Mouse (Mus musculus) testis, adult 2 months (tissue): ENCODE measurements around the gene Capzb.

Experiments used
- CTCF ChIP-seq: fragments of 200-500 bp; IDR thresholded peaks from 2 replicates; pipeline ENCODE4 v1.5.1; 2012; ENCODE audit warnings: low read depth, mild to moderate bottlenecking, inconsistent platforms, low read length, moderate library complexity; ENCODE audit not compliant: control insufficient read depth, insufficient read depth, insufficient replicate concordance
- POLR2A ChIP-seq: fragments of 200-500 bp; IDR thresholded peaks from 2 replicates; pipeline ENCODE4 v1.6.1; 2012; ENCODE audit warnings: low read depth, mild to moderate bottlenecking, inconsistent platforms, low read length, moderate library complexity; ENCODE audit not compliant: control insufficient read depth

DNA sequence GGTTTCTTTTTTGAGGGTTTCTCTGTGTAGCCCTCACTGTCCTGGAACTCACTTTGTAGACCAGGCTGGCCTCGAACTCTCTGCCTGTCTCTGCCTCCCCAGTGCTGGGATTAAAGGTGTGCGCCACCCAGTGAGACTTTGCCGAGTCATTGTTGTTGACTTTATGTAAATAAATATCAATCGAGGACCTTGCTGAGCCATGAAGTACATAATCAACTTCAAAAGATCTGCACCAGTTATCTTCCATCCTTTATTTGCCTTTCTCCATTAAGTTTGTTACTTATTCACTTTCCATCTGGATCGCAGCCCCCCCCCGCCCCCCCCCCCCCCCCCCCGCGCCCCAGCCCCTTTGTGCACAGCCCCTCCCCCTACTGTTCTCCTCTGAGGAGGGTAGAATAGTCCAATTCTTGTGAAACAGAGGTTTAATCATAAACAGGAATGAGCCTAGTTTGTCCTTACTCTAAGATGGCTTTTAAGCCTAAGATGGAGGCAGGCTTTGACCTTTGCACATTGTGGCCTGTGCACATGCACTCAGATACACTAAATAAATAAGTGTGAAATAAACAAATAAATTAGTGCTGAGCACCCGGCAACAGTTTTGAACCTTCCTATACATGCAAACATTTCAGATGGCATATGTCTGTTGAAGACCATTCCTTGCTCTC lies 142.1 kb downstream of the Capzb start:
- TF ChIP-seq CTCF (no peak), POLR2A (no peak)
